Mouse (Mus musculus) myocyte (in vitro differentiated cells): ENCODE results near the gene Rubcn.

Experiments used
- CEBPB ChIP-seq: IDR thresholded peaks from 2 replicates; pipeline ENCODE4 v1.6.1; 2011; ENCODE audit warnings: mild to moderate bottlenecking, moderate library complexity; ENCODE audit not compliant: poor library complexity, insufficient read depth, severe bottlenecking
- E2F4 ChIP-seq: IDR thresholded peaks from one replicate; pipeline ENCODE4 v1.6.1; 2011; ENCODE audit warnings: mild to moderate bottlenecking, control low read depth, moderate library complexity; ENCODE audit not compliant: insufficient read depth
- MAX ChIP-seq: IDR thresholded peaks from one replicate; pipeline ENCODE4 v1.6.1; 2011; ENCODE audit warnings: low read depth, mild to moderate bottlenecking, control low read depth
- MYOD1 ChIP-seq, 3 experiments: IDR thresholded peaks; one replicate each; pipeline ENCODE4 v1.6.1; 2011; ENCODE audit warnings: control low read depth in 2 of 3, low read depth in 2 of 3, mild to moderate bottlenecking in 2 of 3, moderate library complexity in 1 of 3; ENCODE audit not compliant: insufficient read length in 2 of 3, control insufficient read depth in 1 of 3
- POLR2A ChIP-seq: IDR thresholded peaks from one replicate; pipeline ENCODE4 v1.6.1; 2011; ENCODE audit warnings: low read depth, mild to moderate bottlenecking, control low read depth, moderate library complexity; ENCODE audit not compliant: insufficient read length
- POLR2AphosphoS2 ChIP-seq: IDR thresholded peaks from one replicate; pipeline ENCODE4 v1.6.1; 2011; ENCODE audit warnings: low read depth, control low read depth; ENCODE audit not compliant: insufficient read length
- REST ChIP-seq: IDR thresholded peaks from one replicate; pipeline ENCODE4 v1.6.1; 2011; ENCODE audit warnings: mild to moderate bottlenecking, control low read depth, moderate library complexity; ENCODE audit not compliant: insufficient read depth, insufficient read length
- SRF ChIP-seq: IDR thresholded peaks from one replicate; pipeline ENCODE4 v1.6.1; 2011; ENCODE audit warnings: low read depth; ENCODE audit not compliant: control insufficient read depth, insufficient read length
- TCF12 ChIP-seq: IDR thresholded peaks from one replicate; pipeline ENCODE4 v1.6.1; 2011; ENCODE audit warnings: mild to moderate bottlenecking, control low read depth; ENCODE audit not compliant: poor library complexity, insufficient read depth, severe bottlenecking
- TCF3 ChIP-seq: IDR thresholded peaks from one replicate; pipeline ENCODE4 v1.6.1; 2011; ENCODE audit warnings: low read depth, control low read depth; ENCODE audit not compliant: insufficient read length
- USF1 ChIP-seq: IDR thresholded peaks from one replicate; pipeline ENCODE4 v1.6.1; 2011; ENCODE audit warnings: low read depth, mild to moderate bottlenecking, control low read depth, moderate library complexity

DNA sequence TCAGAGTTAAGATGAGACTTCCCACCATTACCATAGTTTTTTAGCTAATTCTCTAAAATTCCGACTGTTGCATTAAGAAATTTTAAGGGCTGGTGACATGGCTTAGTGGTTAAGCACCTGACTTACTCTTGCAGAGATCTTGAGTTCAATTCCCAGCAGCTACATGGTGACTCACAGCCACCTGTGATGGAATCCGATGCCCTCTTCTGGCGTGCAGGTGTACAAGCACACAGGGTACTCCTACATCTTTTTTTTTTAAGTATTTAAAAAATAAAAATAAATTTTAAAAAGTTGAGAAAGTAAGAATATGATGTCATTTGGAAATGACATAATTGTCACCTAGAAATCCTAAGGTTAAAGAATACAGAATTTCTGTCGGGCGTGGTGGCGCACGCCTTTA, 10.4 kb upstream of the Rubcn start:
- TF ChIP-seq POLR2AphosphoS2, result no peak
- no peak for TF ChIP-seq TCF3
- TF ChIP-seq MYOD1 (IDR thresholded peaks at IDR 0.05; ENCODE audit: control insufficient read depth in 1 of 3, insufficient read length in 2 of 3, low read depth in 2 of 3), result no peak
- TF ChIP-seq POLR2A, result no peak
- no peak for TF ChIP-seq USF1
- no peak for TF ChIP-seq MAX
- TF ChIP-seq E2F4, result no peak
- no peak for TF ChIP-seq TCF12
- TF ChIP-seq SRF, result no peak
- no peak for TF ChIP-seq CEBPB
- no peak for TF ChIP-seq REST
